In the genomic region with DNA sequence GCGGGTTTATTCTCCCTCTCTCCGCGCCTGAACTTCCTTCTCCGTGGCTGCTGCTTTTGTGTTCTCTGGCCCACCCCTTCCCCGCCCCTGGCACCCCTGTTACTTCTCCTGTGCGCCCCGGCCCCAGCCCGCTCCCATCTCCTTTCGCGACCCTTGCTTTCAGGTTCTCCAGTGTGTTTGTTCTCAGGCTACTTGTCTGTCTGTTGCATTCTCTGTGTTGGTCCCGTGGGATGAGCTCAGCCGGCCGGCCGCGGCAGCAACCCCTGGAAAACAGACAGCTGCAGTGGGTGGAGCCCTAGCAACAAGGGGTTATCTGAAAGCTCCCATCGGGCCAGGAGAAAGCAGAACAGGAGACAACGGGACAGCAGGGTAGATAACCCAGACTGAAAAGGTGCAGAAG, we compare ENCODE assay signal across 10 mouse cellular contexts. TPM values are rescaled to one million over a fixed set of nuclear protein-coding genes. Genes with fewer than 3 reads are reported as not detected.
DNase-seq lines count a peak whose midpoint lies in the region; ATAC-seq and TF ChIP-seq lines count a peak whose summit lies in the region.
"Had no signal": no experiment of that assay in that cellular context is flagged by ENCODE, and none has a peak within 500 bp of the region (broad histone marks: within the 10 kb centered on the region; RNA-seq: fewer than 3 reads in every experiment).

No protein-coding gene starts in this region.

- H3K4me3 ChIP-seq in lung, postnatal 0 days (ENCODE audit: low read depth, low read length) = peak overlapping the region; percentile 14; the same call in 1 of the 2 replicates
- peak overlapping the region; percentile 17 to 25; a peak in 3 of 4 replicates for H3K4me3 ChIP-seq in heart, embryonic 14.5 days (ENCODE audit: control insufficient read depth in 1 of 2, insufficient read depth in 1 of 2, low read depth in 1 of 2, low read length in 2 of 2)
- peak overlapping the region; percentile 28 for H3K4me3 ChIP-seq in limb, embryonic 15.5 days

- no peak for ATAC-seq in lung, postnatal 0 days
- ATAC-seq in heart, embryonic 14.5 days (ENCODE audit: insufficient number of reproducible peaks, insufficient read depth, low FRiP score, low read depth) = no peak
- no peak for ATAC-seq in limb, embryonic 15.5 days (ENCODE audit: insufficient number of reproducible peaks, low FRiP score, low TSS enrichment, low read depth)

- TF ChIP-seq EP300 in lung, postnatal 0 days (IDR thresholded peaks at IDR 0.05) = no peak

- no peaks in the 10 kb centered on the region for H3K9me3 ChIP-seq in lung, postnatal 0 days (ENCODE audit: low read length)
- H3K9me3 ChIP-seq in heart, embryonic 14.5 days (ENCODE audit: control insufficient read depth, low read length) = 0 out of 2 replicates have a peak, but pooled peaks cover 2% of the 10 kb centered on the region
- H3K9me3 ChIP-seq in limb, embryonic 15.5 days = no peaks in the 10 kb centered on the region

- under 1% methylated on average over 17 of the region's 17 CpGs for WGBS in lung, postnatal 0 days
- WGBS in heart, embryonic 14.5 days = 1% methylated on average over 17 of the region's 17 CpGs
- WGBS in limb, embryonic 15.5 days = under 1% methylated on average over 17 of the region's 17 CpGs

- peaks cover 24% of the 10 kb centered on the region for H3K27me3 ChIP-seq in lung, postnatal 0 days (replicated peaks; ENCODE audit: insufficient read depth, low read length)
- H3K27me3 ChIP-seq in heart, embryonic 14.5 days (ENCODE audit: control insufficient read depth, insufficient read depth, low read length) = peaks cover 83% of the 10 kb centered on the region
- H3K27me3 ChIP-seq in limb, embryonic 15.5 days = peaks cover 82% of the 10 kb centered on the region

- no peaks in the 10 kb centered on the region for H3K36me3 ChIP-seq in lung, postnatal 0 days (ENCODE audit: insufficient read depth, low read length)
- H3K36me3 ChIP-seq in heart, embryonic 14.5 days (ENCODE audit: control insufficient read depth, insufficient read depth, low read length) = no peaks in the 10 kb centered on the region
- no peaks in the 10 kb centered on the region for H3K36me3 ChIP-seq in limb, embryonic 15.5 days

- H3K4me1 ChIP-seq in lung, postnatal 0 days (ENCODE audit: insufficient read depth, low read depth, low read length) = no peaks in the 10 kb centered on the region
- no peaks in the 10 kb centered on the region; a peak in 1 of 4 replicates for H3K4me1 ChIP-seq in heart, embryonic 14.5 days (ENCODE audit: control insufficient read depth in 2 of 2, insufficient read depth in 2 of 2, low read length in 2 of 2)
- peaks cover 15% of the 10 kb centered on the region for H3K4me1 ChIP-seq in limb, embryonic 15.5 days

- TF ChIP-seq CTCF in lung, postnatal 0 days (IDR thresholded peaks at IDR 0.05) = no peak

- no peak overlapping the region for H3K9ac ChIP-seq in lung, postnatal 0 days (replicated peaks; ENCODE audit: low read depth)
- no peak overlapping the region for H3K9ac ChIP-seq in heart, embryonic 14.5 days (ENCODE audit: low read length)
- no peak overlapping the region for H3K9ac ChIP-seq in limb, embryonic 15.5 days

- peak overlapping the region; percentile 23; the same call in 1 of the 2 replicates for H3K4me2 ChIP-seq in lung, postnatal 0 days (replicated peaks; ENCODE audit: low read depth, low read length)
- H3K4me2 ChIP-seq in heart, embryonic 14.5 days (ENCODE audit: low read length) = peak overlapping the region; percentile 52
- peak overlapping the region; percentile 42 for H3K4me2 ChIP-seq in limb, embryonic 15.5 days

- no peak for DNase-seq in lung, postnatal 0 days (ENCODE audit: low spot score)
- no peak for DNase-seq in lung, postnatal 10 days
- DNase-seq in cerebellum, adult 11 months = no peak
- no peak for DNase-seq in ovary, postnatal 36 days (ENCODE audit: low spot score)
- DNase-seq in gastrocnemius, postnatal 36 days = no peak
- DNase-seq in adipocyte (ENCODE audit: low spot score) = no peak
- DNase-seq: thymus, postnatal 4 days had no signal

- H3K27ac ChIP-seq in lung, postnatal 0 days (ENCODE audit: low read length) = no peak overlapping the region
- H3K27ac ChIP-seq in heart, embryonic 14.5 days (replicated peaks in 1 of 2; ENCODE audit: control insufficient read depth in 1 of 2, insufficient read depth in 1 of 2, low read depth in 2 of 2, low read length in 2 of 2) = no peak overlapping the region
- no peak overlapping the region for H3K27ac ChIP-seq in limb, embryonic 15.5 days

- intact Hi-C loops in gastrocnemius, postnatal 36 days (cut with DNase I) = no loop called here

RNA-seq across cellular contexts. Expression of a gene that starts 21.4 kb away (rescaled TPM):
- polyA plus RNA-seq in lung, postnatal 0 days (2015; fragmentation: Nextera tagmentation; extraction: Ambion mirVana) = not detected in 2 replicates
- polyA plus RNA-seq in heart, embryonic 14.5 days (2014; fragmentation: Nextera tagmentation; extraction: Ambion mirVana) = not detected in 2 replicates
- polyA plus RNA-seq in limb, embryonic 15.5 days (2015; fragmentation: Nextera tagmentation; extraction: Ambion mirVana) = not detected in 2 replicates
- total RNA-seq in gastrocnemius, postnatal 36 days (2021) = not detected
- total RNA-seq: layer of hippocampus, postnatal 14 days had no signal

RNA-seq across cellular contexts. Expression of a gene that starts 25.1 kb away (rescaled TPM):
- 1.2 and 1.5 TPM in 2 replicates for polyA plus RNA-seq in lung, postnatal 0 days (2015; fragmentation: Nextera tagmentation; extraction: Ambion mirVana)
- 0.57 and 1.0 TPM in 2 replicates for polyA plus RNA-seq in heart, embryonic 14.5 days (2014; fragmentation: Nextera tagmentation; extraction: Ambion mirVana)
- polyA plus RNA-seq in limb, embryonic 15.5 days (2015; fragmentation: Nextera tagmentation; extraction: Ambion mirVana) = 2.0 and 2.1 TPM in 2 replicates
- total RNA-seq in gastrocnemius, postnatal 36 days (2021) = under 1 TPM; 0.32 to 0.61 TPM
